Mouse (Mus musculus) midbrain, embryonic 10.5 days (tissue): ENCODE data around the gene Hmbs. TPM values are rescaled to one million over a fixed set of nuclear protein-coding genes. Genes with fewer than 3 reads are reported as not detected.
A peak's percentile ranks its signal among the peaks of the same experiment; 100 is the strongest.
"Not testable (repeated sequence)": the region's sequence is repeated elsewhere in the genome, so short reads cannot be mapped to it uniquely, and the experiment has no call there.

Experiments
- DNase-seq: peaks from one replicate; pipeline ENCODE4 v3.0.0-alpha.2; 2017; ENCODE audit warnings: low spot score
- H3K27ac ChIP-seq: fragments of 300-500 bp; sonication (generic); replicated peaks from 2 replicates; pipeline ENCODE4 v1.5.1; 2016; ENCODE audit warnings: mild to moderate bottlenecking
- H3K27me3 ChIP-seq: fragments of 300-500 bp; sonication (generic); 2 replicates; pipeline ENCODE4 v1.6.1; 2016; ENCODE audit warnings: low read depth, mild to moderate bottlenecking; ENCODE audit not compliant: poor library complexity, severe bottlenecking
- H3K36me3 ChIP-seq: fragments of 300-500 bp; sonication (generic); 2 replicates; pipeline ENCODE4 v1.6.1; 2016; ENCODE audit warnings: mild to moderate bottlenecking, moderate library complexity
- H3K4me1 ChIP-seq: fragments of 300-500 bp; sonication (generic); 2 replicates; pipeline ENCODE4 v1.6.1; 2016
- H3K4me3 ChIP-seq: fragments of 300-500 bp; sonication (generic); 2 replicates; pipeline ENCODE4 v1.5.1; 2016; ENCODE audit warnings: mild to moderate bottlenecking, moderate library complexity
- H3K9me3 ChIP-seq: fragments of 300-500 bp; sonication (generic); replicated peaks from 2 replicates; pipeline ENCODE4 v1.6.1; 2016; ENCODE audit warnings: mild to moderate bottlenecking
- WGBS: fragments of 180-500 bp; shearing (Covaris S2); methylation state at CpG from one replicate; pipeline ENCODE4 v1.1.7; 2016; 5-methylcytosine and 5-hydroxymethylcytosine counted together
- polyA plus RNA-seq: library from polyadenylated mRNA; unstranded; fragments of >200 nt; fragmentation: Nextera tagmentation; extraction: Ambion mirVana; gene quantifications from 2 replicates; pipeline ENCODE4 v1.2.1, GENCODE M21; 2016

Hmbs gene
- polyA plus RNA-seq, 1 experiment from 2014 or later: 189 TPM

DNA sequence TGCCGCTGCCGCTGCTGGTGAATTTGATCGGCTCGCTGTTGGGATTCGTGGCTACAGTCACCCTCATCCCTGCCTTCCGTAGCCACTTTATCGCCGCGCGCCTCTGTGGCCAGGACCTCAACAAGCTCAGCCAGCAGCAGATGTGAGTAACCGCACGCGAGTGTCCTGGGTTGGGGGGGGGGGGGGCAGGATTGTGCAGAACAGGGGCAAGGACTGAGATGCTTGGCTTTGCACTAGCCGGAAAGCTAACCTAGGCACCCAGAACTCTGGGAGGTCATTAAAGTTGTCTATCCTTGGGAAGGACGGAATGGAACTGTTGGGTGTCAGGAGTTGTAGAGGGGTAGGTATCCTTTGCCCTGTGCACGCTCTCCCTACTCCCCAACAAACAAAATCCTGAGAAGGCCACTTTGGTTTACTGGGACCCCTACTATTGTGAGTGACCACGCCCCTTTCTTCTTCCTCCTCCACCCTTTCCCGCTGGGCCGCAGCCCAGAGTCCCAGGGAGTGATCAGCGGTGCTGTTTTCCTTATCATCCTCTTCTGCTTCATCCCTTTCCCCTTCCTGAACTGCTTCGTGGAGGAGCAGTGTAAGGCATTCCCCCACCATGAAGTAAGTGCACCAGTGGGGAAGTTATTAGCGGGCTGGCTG is 16.8 kb downstream of the Hmbs start:
- peak overlapping the region; percentile 96 for H3K27ac ChIP-seq
- under 1% methylated on average over 22 of the region's 22 CpGs for WGBS
- no peak for DNase-seq
- H3K36me3 ChIP-seq: peaks cover 45% of the 10 kb centered on the region
- no peaks in the 10 kb centered on the region for H3K27me3 ChIP-seq
- H3K9me3 ChIP-seq: no peaks in the 10 kb centered on the region
- H3K4me1 ChIP-seq: peaks cover 24% of the 10 kb centered on the region
- peak overlapping the region; percentile 78 for H3K4me3 ChIP-seq

DNA sequence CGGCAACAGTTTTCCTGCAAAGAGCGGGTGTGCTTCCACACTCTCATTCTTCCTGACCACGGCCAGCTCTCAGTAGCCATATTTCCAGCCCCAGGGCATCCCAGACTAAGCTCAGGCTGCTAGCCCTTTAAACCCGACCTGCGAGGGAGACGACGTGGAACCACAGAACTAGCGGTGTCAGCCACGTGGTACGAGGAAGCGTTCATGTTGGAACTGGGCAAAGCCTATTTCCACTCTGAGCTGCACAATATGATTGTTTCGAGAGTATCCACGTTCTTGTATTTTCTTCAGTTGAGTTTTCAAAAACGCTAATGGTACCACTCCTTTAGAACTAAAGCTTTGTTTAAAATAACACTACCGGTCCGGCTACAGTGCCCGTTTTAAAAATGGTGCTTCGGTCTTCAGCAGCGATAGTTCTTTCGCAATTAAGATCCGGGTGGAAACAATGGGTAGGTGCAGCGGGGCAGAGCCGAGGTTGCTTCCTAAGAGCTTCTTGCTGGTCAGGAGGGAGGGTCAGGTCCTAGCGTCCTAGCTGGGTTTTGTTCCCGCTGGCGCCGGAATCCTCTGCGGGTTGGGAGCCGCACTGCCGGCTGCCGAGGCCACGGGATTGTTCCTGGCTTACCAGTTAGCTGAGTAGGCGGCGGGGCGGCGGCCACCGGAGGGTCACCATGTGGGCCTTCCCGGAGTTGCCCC is 17.5 kb downstream of the Hmbs start:
- Histone ChIP-seq H3K36me3 (peaks cover 38% of the 10 kb centered on the region), H3K4me1 (peaks cover 24% of the 10 kb centered on the region), H3K27ac (peak overlapping the region; percentile 96), H3K27me3 (no peaks in the 10 kb centered on the region), H3K4me3 (peak overlapping the region; percentile 78), H3K9me3 (no peaks in the 10 kb centered on the region)
- DNase-seq: peak; percentile 80
- under 1% methylated on average over 38 of the region's 38 CpGs for WGBS

DNA sequence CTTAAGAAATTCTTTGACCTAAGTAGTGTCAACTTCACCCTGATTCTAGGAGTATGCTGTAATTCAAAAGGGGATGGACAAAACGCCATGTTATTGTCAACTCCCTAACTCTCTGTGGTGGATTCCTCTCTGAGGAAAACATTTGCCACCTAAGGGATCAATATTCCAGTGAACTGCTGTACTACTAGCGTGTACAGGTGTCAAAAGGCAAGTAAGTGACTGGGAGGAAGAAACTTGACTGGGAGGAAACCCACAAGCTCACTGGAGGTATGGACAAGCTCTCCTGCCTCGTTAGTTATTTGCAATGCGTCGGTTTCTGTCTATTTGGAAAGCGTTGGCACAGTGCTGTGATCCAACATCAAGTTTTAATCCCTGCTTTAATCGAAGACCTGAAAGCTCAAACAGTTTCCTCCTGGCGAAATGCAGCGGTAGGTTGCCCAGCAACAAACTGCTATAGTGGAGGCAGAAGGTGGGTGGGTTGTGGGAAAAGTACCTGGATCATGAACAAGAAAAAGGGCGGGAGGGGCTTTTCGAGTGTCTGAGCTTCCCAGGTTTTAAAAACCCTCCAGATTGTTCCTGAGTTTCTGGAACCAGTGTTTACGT is 18.2 kb downstream of the Hmbs start, which contains the start of gene Dpagt1:
Dpagt1 (plus strand) TSS at position 252 of the 603 bp plus-strand sequence.
- WGBS: 8% methylated on average over 12 of the region's 12 CpGs
- Histone ChIP-seq H3K27me3 (no peaks in the 10 kb centered on the region), H3K4me3 (peak within 1 kb of the TSS; percentile 78), H3K27ac (peak within 1 kb of the TSS; percentile 96), H3K36me3 (peaks cover 31% of the 10 kb centered on the region), H3K9me3 (no peaks in the 10 kb centered on the region), H3K4me1 (peaks cover 26% of the 10 kb centered on the region)
- DNase-seq: no peak

DNA sequence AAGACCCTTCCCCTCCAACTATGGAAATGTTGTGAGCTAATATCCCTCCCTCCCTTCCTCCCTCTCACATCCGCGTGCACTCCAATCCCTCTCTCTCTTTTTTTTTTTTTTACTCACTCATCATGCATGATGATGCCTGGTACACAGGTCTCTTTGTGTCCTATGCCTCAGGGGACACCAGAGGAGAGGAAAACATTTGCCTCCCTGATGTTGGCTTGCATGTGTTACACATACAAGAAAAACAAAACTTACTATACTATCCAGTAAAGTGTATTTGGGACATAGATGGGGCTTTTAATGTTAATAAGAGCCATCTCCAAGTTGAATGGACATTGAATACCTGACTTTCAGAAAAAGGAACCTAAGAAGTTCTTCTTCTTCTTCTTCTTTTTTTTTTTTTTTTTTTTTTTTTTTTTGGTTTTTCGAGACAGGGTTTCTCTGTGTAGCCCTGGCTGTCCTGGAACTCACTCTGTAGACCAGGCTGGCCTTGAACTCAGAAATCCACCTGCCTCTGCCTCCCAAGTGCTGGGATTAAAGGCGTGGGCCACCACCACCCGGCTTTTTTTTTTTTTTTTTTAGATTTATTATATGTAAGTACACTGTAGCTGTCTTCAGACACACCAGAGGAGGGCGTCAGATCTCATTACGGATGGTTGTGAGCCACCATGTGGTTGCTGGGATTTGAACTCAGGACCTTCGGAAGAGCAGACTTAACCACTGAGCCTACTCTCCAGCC is 18.8 kb downstream of the Hmbs start:
- Histone ChIP-seq H3K4me3 (peak overlapping the region; percentile 78; the same call in 1 of the 2 replicates), H3K36me3 (peaks cover 25% of the 10 kb centered on the region), H3K27ac (peak overlapping the region; percentile 96; the same call in 1 of the 2 replicates), H3K4me1 (peaks cover 32% of the 10 kb centered on the region)
- 73% methylated on average over 7 of the region's 8 CpGs for WGBS
- H3K9me3 ChIP-seq, H3K27me3 ChIP-seq, DNase-seq: not testable (repeated sequence)

DNA sequence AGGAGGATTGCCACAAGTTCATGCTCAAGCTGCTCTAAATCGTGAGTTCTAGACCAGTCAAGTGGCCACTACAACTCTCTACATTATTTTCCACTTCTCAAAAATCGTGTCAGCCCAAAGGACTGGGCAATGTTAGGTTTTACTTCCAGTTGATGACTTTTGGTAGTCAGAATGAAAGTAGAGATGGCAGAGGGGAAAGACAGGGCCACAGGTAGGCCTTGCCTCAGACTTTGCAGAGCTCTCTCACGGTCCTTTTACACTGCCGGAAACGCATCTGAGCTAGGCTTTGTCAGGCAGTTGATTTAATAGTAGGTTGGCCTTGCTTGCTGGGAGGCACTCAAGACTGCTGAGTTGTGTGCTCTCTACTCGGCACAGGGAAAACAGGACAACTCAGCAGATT is 19.9 kb downstream of the Hmbs start:
- no peak for DNase-seq
- H3K4me3 ChIP-seq: no peak overlapping the region
- 0 out of 2 replicates have a peak overlapping the region, but pooled peaks have one; percentile 13 for H3K27ac ChIP-seq
- H3K9me3 ChIP-seq: no peaks in the 10 kb centered on the region
- WGBS: 85% methylated on average over 6 of the region's 6 CpGs
- H3K27me3 ChIP-seq: no peaks in the 10 kb centered on the region
- peaks cover 38% of the 10 kb centered on the region for H3K4me1 ChIP-seq
- peaks cover 14% of the 10 kb centered on the region for H3K36me3 ChIP-seq

DNA sequence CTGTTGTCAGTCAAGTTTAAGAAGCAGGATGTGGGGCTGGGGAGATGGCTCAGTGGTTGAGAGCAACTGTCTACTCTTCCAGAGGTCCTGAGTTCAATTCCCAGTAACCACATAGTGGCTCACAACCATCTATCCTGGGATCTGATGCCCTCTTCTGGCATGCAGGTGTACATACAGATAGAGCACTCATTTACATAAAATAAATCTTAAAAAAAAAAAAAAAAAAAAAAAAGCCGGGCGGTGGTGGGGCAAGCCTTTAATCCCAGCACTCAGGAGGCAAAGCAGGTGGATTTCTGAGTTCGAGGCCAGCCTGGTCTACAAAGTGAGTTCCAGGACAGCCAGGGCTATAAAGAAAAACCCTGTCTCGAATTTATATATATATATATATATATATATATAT is 20.4 kb downstream of the Hmbs start:
- not testable (repeated sequence) for H3K9me3 ChIP-seq, DNase-seq, H3K36me3 ChIP-seq, H3K4me3 ChIP-seq, H3K27me3 ChIP-seq, H3K27ac ChIP-seq
- H3K4me1 ChIP-seq: peaks cover 43% of the 10 kb centered on the region
- WGBS: 85% methylated on average over 3 of the region's 4 CpGs

DNA sequence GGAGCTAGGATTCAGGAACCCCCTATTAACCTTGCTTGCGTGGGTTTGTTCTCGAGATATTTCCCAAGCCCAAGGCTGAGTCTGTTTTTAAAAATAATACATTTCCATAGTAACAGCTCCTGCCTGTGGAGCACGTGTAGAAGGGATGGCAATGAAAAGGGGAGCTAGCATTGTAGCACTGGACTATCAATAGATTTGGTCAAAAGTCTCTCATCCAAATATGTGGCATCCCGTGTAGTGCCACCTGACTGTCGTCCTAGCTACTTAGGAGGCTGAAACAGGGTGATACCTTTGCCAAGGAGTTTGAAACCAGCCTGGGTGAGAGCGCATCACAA is 23.3 kb downstream of the Hmbs start:
- H3K9me3 ChIP-seq: no peaks in the 10 kb centered on the region
- no peak for DNase-seq
- H3K27ac ChIP-seq: peak overlapping the region; percentile 83
- 26% methylated on average over 6 of the region's 6 CpGs for WGBS
- H3K27me3 ChIP-seq: peaks cover 10% of the 10 kb centered on the region; the same call in 1 of the 2 replicates
- H3K4me3 ChIP-seq: peak overlapping the region; percentile 84
- H3K36me3 ChIP-seq: peaks cover 19% of the 10 kb centered on the region
- peaks cover 45% of the 10 kb centered on the region for H3K4me1 ChIP-seq

DNA sequence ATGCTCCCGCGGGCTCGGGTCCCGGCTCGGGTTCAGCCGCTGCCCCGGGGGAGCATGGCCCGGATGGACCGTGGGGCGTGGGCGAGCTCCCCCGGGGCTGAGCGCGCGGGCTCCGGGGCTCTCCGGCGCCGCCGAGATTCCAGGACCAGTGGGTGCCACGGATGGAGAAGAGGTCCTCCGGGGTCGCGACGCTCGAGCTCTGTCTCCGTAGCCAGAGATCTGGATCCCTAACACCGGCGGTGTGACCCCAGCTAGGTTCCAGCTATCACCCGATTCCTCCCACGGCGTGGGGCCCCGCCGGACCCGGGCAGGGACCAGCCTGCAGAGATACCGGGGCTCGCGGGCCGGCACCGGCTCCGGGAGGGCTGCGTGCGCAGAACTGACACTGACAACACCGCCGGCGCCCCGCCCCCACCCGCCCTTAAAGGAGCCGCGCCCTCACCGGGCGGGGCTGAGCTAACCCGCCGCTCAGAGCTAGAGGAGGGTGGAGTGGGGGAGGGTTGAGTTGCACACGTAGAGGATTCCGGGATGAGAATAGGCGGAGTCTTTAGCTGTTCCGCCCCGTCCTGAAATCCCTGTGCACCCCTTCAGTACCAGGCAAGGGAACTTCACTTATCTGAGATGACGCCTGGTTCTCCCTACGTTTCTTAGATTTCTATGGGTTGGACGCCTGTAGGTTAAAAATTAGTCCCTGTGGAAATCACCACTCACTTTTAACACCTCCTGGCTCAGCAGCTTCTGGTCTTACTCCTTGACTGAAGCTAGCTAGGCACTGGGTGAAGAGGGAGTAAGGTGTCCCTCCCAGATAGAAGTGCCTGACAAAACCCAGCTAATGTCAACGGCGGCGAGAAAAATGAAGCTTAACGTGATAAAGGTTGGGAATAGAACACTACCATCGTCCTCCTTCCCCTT is 23.9 kb downstream of the Hmbs start, which contains the start of gene C2cd2l:
C2cd2l (minus strand) TSS at position 399 of the 912 bp plus-strand sequence.
- Histone ChIP-seq H3K27me3 (peaks cover 10% of the 10 kb centered on the region; the same call in 1 of the 2 replicates), H3K36me3 (peaks cover 25% of the 10 kb centered on the region), H3K4me1 (peaks cover 43% of the 10 kb centered on the region), H3K4me3 (peak within 1 kb of the TSS; percentile 84), H3K9me3 (no peaks in the 10 kb centered on the region), H3K27ac (peak within 1 kb of the TSS; percentile 83)
- under 1% methylated on average over 67 of the region's 67 CpGs for WGBS
- DNase-seq: peak; percentile 93

DNA sequence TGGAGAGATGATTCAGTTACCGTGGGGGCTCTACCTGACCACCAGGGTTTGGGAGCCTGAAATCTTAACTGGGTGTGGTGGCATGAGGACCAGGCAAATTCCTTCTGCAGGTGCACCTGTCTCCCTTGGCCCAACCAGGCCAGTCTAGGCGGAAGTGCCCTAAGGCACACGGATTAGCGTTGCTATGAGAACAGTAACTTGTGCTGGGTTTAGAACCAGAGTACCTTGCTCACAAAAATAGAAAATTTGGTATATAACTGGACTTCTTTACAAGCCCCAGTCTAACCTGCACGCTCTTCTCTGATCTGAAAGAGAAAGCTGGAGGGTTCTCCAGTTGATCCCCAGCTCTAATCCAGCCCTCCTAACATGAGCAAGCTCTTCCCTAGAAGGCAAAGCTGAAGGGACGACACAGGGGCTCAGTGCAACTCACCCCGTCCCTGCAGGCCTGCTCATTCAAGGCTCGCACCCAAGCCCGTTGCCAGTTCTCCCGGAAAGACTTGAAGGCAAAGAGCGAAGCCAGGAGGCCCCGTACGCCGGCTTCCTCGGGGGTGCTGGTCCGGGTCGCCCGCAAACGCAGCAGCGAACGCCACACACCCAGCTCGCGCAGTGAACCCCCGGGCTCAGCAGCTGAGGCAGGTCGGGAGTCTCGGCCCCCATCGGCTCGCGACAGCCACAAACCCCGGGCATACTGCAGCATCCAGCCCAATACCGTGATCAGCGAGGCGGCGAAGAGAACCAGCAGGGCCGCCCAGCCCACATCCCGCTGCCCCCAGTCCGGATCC is 24.7 kb downstream of the Hmbs start:
- Histone ChIP-seq H3K36me3 (peaks cover 34% of the 10 kb centered on the region), H3K27ac (peak overlapping the region; percentile 83), H3K27me3 (peaks cover 10% of the 10 kb centered on the region; the same call in 1 of the 2 replicates), H3K4me3 (peak overlapping the region; percentile 84), H3K4me1 (peaks cover 39% of the 10 kb centered on the region), H3K9me3 (no peaks in the 10 kb centered on the region)
- WGBS: 2% methylated on average over 37 of the region's 37 CpGs
- peak; percentile 60 for DNase-seq

DNA sequence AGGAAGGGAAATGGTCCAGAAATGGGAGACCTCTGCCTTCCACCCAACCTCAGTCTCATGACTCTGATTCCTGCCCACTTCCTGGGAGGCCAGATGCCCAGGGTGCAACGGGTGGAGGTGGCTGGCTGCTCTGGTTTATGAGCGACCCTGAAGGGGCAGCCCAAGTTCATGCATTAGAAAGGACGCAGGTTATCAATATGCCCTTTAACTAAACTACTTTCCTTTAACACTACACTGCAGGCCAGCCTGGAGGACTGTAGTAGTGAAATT is 25.3 kb downstream of the Hmbs start:
- Histone ChIP-seq H3K27ac (no peak overlapping the region), H3K9me3 (no peaks in the 10 kb centered on the region), H3K36me3 (peaks cover 39% of the 10 kb centered on the region), H3K4me1 (peaks cover 44% of the 10 kb centered on the region), H3K4me3 (peak overlapping the region; percentile 84), H3K27me3 (peaks cover 13% of the 10 kb centered on the region; the same call in 1 of the 2 replicates)
- 30% methylated on average over 3 of the region's 3 CpGs for WGBS
- no peak for DNase-seq

DNA sequence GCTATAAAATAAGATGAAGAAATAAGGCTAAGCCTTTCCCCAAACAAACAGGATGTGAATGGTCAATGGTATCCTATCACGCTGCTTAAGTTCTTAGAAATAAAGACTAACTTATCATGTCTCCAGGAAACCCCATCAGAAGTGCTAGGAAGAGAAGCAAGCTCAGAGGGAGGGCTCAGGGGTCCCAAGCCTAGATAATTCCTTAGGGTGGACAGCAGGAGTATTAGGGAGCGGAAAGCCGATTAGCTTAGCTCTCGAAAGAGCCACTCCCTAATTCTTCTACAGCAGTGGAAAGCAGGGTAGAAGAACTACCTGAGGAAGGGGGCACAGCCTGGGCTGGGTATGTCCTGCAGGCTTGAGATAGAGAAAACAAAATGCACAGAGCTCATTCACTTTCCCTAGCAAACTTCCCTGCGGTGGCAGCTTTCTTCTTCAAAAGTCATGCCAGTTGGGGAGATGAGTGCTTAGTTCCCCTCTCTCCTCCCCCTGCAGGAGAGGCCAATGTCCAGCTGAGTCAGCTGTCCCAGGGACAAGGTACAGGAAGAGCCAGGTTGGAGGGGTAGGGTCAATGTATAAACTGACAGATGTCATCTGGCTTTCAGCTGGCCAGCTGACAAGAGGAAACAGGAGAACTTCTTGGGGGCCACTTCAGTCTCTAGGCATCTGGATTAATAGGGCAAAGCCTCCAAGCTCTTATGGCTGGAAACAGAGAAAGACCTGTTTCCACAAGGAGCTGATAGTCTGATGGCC is 25.8 kb downstream of the Hmbs start:
- 32% methylated on average over 5 of the region's 5 CpGs for WGBS
- Histone ChIP-seq H3K27ac (no peak overlapping the region), H3K9me3 (no peaks in the 10 kb centered on the region), H3K36me3 (peaks cover 44% of the 10 kb centered on the region), H3K4me3 (peak overlapping the region; percentile 84), H3K4me1 (peaks cover 45% of the 10 kb centered on the region), H3K27me3 (peaks cover 18% of the 10 kb centered on the region; the same call in 1 of the 2 replicates)
- DNase-seq: no peak
